Mouse (Mus musculus): Measurements from ENCODE around the gene Fbxo4.

DNA sequence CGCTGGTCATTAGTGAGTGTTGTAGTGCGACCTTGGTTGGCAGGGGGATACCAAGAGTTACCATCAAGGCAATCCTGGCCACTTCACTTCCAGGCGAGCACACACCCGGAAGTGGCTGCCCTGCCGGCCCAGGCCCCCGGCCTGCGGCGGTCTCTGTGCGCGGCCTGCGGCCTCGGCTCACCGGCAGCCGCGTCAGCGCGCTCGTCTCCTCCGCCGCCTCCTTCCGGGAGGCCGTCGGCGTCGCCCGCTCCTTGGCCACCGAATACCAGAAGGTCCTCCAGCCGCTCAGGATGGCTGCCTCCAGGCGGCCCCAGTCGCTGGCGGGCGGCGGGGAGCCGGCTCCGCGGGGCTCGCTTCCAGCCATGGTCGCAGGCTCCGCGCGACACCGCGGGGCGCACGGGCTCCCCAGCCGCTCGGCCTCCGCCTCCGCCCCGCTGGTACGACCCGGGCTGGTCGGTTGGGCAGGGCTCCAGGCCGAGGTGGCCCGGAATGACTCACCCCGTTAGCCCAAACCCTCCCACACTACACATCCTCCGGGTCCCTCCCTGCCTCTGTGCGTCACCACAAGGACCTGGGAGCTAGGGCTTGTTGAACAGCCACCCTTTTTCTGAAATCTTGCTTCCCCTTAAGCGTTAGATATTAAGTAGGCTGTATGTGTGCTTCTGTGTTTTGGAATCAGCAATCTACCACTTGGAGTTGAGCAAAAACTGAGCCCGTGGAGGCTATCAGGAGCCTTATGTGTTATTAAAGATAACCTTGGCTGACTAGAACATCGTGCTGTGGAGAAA lies at the start of gene Fbxo4:
- TF ChIP-seq CTCF (IDR thresholded peaks at IDR 0.05; ENCODE audit: borderline replicate concordance, control insufficient read depth, extremely low read depth, insufficient read depth, low read length, poor library complexity) (peak; percentile 22; the same call in 1 of the 2 replicates), POLR2A (IDR thresholded peaks at IDR 0.05; ENCODE audit: control insufficient read depth, extremely low read depth, insufficient read depth, low read length, poor library complexity) (no peak)
